Mouse (Mus musculus): ENCODE results near the gene Tnip1. TPM values are rescaled to one million over a fixed set of nuclear protein-coding genes. Genes with fewer than 3 reads are reported as not detected.
"Not testable (repeated sequence)": the region's sequence is repeated elsewhere in the genome, so short reads cannot be mapped to it uniquely, and the experiment has no call there.

Gene Tnip1
- polyA plus RNA-seq, 1 experiment = 69.0 TPM

DNA sequence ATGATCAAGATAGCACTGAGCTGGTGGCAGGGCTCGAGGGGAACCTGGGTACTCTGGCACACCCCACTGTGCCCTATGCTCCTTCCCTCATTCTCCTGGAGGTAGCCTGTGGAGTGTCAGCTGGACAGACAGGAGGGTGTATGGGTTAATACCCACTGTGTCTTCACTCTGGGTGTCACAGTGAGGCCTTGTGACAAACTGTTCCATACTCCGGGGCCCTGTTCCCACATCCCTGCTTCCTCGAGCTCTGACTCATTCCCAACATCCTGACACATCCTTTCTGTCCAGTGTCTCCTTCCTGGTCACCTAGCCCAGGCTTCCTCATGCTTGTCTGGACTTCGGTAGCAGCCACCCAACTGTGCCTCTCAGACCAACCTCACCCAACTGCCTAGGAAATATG lies 56.3 kb downstream of the Tnip1 start:
- Histone ChIP-seq H3K36me3 (replicated peaks; ENCODE audit: low read length) (peaks cover 38% of the 10 kb centered on the region), H3K27me3 (replicated peaks) (peaks cover 27% of the 10 kb centered on the region), H3K4me1 (peaks cover 32% of the 10 kb centered on the region), H3K4me3 (replicated peaks) (no peak overlapping the region), H3K9me3 (no peaks in the 10 kb centered on the region)
- no peak for TF ChIP-seq FLI1 (IDR thresholded peaks at IDR 0.05; ENCODE audit: low read length)
- no peak for TF ChIP-seq GATA1 (IDR thresholded peaks at IDR 0.05; ENCODE audit: borderline replicate concordance, low read length)

DNA sequence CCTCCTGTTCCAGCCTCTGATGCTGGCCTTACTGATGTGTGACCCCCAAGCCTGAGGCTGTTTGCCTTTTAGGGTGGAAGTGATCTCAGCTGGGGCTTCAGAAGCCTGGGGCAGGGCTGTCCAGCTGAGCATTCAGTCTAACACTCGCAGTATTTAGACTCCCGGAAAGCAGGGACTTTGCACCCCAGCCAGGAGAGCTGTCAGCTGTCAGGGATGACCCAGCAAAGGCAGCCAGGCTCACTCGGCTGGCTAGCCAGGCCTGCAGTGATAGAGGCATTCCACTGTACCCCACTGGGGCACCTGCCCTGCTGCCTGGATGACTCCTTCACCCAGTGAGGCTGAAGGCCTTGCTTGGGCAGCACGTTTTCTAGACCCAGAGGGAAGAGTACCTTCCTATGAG lies 56.8 kb downstream of the Tnip1 start:
- H3K4me1 ChIP-seq = peaks cover 32% of the 10 kb centered on the region
- H3K4me3 ChIP-seq (replicated peaks) = no peak overlapping the region
- H3K9me3 ChIP-seq = no peaks in the 10 kb centered on the region
- peaks cover 28% of the 10 kb centered on the region for H3K27me3 ChIP-seq (replicated peaks)
- TF ChIP-seq GATA1 (IDR thresholded peaks at IDR 0.05; ENCODE audit: borderline replicate concordance, low read length) (no peak), FLI1 (IDR thresholded peaks at IDR 0.05; ENCODE audit: low read length) (no peak)
- peaks cover 33% of the 10 kb centered on the region for H3K36me3 ChIP-seq (replicated peaks; ENCODE audit: low read length)

DNA sequence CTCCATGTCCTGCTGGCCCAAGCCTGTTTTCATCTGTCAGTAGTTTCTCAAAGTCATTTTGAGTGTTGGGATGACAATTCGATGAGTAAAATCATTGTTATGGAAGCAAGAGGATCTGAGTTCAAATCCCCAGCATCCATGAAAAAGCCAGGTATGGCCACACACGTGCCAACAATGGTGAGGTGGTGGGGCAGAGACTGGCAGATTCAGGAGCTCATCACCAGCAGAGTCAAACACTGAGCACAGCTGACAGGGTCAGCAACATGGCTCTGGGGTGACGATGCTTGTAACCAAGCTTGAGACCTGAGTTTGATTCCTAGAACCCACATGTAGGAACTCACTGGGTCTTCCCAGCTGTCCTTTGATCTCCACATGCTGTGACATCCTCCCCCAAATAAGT lies 57.6 kb downstream of the Tnip1 start:
- Histone ChIP-seq H3K4me3 (replicated peaks) (no peak overlapping the region), H3K27me3 (replicated peaks) (peaks cover 30% of the 10 kb centered on the region), H3K4me1 (peaks cover 32% of the 10 kb centered on the region), H3K36me3 (replicated peaks; ENCODE audit: low read length) (peaks cover 24% of the 10 kb centered on the region), H3K9me3 (no peaks in the 10 kb centered on the region)
- no peak for TF ChIP-seq FLI1 (IDR thresholded peaks at IDR 0.05; ENCODE audit: low read length)
- TF ChIP-seq GATA1 (IDR thresholded peaks at IDR 0.05; ENCODE audit: borderline replicate concordance, low read length) = no peak

DNA sequence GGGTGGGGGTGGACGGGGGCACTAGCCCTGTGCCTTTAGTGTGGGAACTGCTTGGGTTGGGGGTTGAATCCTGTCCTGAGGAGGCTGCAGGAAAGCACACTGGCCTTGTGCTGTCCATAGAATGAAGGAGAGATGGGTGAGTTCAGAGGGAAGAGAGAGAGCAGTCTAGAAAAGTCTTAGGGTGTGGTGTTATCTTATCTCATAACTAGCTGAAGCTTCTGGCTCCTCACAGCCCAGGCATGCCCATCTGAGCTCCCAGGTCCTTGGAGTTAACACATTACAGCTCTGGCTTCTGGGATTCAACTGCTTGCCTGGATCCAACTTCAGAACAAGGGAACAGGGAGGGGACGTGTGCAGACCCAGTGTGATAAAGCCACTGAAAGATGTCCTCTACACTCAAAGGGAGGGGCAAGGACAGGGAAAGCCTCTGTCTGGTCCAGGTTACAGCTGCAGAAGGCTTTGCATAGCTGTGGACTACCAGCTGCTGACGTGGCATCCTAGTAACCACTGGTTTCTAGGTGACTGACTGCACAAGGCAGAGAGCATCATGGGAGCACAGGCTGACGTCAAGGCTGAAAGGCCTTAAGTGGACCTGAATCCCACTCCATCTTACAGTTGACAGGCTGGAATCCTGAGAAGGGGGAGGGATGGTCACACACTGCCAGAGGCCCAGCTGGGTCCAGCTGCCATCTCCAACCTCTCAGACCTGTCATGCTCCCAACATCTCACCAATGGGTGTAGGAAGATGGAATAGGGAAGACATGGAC lies 58.6 kb downstream of the Tnip1 start:
- Histone ChIP-seq H3K4me3 (replicated peaks) (no peak overlapping the region), H3K27me3 (replicated peaks) (peaks cover 37% of the 10 kb centered on the region), H3K4me1 (peaks cover 32% of the 10 kb centered on the region), H3K9me3 (no peaks in the 10 kb centered on the region), H3K36me3 (replicated peaks; ENCODE audit: low read length) (peaks cover 15% of the 10 kb centered on the region)
- TF ChIP-seq GATA1 (IDR thresholded peaks at IDR 0.05; ENCODE audit: borderline replicate concordance, low read length) (no peak), FLI1 (IDR thresholded peaks at IDR 0.05; ENCODE audit: low read length) (no peak)

DNA sequence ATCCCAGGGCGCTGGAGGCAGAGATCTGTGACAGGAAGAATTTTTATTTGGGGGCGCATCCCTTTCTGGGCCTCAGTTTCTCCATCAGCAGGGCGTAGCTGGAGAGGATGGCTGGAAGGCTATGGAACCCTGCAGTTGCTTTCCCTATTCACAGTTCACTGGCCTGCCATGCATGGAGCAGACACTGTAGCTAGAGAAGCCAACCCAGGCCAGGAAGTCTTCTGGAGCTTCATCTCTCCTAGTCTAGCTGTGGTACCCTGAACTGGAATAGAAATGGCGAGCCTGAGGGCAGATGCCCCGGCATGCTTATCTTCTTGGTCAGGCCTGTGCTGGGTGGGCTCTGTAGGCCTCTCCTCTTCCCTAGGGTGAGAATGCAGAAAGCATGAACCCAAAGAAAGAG lies 59.4 kb downstream of the Tnip1 start:
- peak overlapping the region; percentile 28 for H3K4me3 ChIP-seq (replicated peaks)
- no peak for TF ChIP-seq GATA1 (IDR thresholded peaks at IDR 0.05; ENCODE audit: borderline replicate concordance, low read length)
- TF ChIP-seq FLI1 (IDR thresholded peaks at IDR 0.05; ENCODE audit: low read length) = no peak

DNA sequence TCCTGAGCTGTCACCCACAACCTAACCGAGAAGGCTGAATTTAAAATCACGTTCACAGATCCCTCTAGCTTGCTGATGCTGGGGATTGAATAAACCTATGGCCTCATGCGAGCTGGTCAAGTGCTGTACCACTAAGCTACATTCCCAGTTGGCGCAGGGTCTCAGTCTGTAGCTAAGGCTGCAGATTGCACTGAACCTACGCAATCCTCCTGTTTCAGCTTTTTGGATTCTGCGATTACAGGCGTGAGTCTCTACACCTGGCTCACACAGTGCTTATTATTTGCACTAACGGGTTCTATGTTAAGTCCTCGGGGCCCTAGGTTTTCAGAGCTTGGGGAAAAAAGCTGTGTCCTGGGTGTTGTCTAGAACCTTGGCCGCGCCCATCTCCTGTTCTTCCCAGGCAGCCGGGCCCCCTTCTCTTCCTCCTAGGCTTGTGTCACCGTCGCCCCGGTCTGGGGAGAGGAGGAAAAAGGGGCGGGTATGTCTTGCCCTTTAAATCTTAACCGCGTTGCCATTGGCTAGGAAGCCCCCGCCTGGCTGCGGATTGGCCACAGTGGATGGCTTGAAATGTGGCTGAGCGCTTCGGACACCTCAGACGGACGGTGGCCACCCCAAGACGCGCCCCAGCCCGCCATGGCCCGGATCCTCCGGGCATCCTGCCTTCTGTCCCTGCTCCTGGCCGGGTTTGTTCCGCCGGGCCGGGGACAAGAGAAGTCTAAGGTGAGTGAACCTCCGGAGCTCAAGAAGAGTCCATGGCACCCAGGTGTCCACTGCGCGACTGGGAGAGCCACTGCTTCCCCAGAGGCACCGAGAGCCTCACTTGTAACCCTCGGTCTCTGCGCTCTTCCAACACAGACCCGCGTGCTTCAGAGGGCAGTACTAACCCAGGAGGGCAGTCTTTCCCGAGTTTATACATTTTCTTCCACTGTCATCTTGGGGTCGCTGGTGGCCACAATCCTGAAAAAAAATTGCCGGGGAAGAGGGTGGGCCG lies 60.1 kb downstream of the Tnip1 start, which contains the start of gene Gpx3:
Gene Gpx3 (plus strand): TSS at position 121 of the 991 bp plus-strand sequence.
- no peaks in the 10 kb centered on the region for H3K36me3 ChIP-seq (replicated peaks; ENCODE audit: low read length)
- H3K4me3 ChIP-seq (replicated peaks) = peak within 1 kb of the TSS; percentile 43
- TF ChIP-seq GATA1 (IDR thresholded peaks at IDR 0.05; ENCODE audit: borderline replicate concordance, low read length) (no peak), FLI1 (IDR thresholded peaks at IDR 0.05; ENCODE audit: low read length) (no peak)
- H3K4me1 ChIP-seq = peaks cover 32% of the 10 kb centered on the region
- H3K9me3 ChIP-seq = no peaks in the 10 kb centered on the region
- H3K27me3 ChIP-seq (replicated peaks) = peaks cover 37% of the 10 kb centered on the region

More for the DNA sequence above, 59.4 kb downstream of the Tnip1 start:
- Histone ChIP-seq H3K9me3 (no peaks in the 10 kb centered on the region), H3K36me3 (replicated peaks; ENCODE audit: low read length) (peaks cover 7% of the 10 kb centered on the region), H3K4me1 (peaks cover 32% of the 10 kb centered on the region), H3K27me3 (replicated peaks) (peaks cover 37% of the 10 kb centered on the region)

DNA sequence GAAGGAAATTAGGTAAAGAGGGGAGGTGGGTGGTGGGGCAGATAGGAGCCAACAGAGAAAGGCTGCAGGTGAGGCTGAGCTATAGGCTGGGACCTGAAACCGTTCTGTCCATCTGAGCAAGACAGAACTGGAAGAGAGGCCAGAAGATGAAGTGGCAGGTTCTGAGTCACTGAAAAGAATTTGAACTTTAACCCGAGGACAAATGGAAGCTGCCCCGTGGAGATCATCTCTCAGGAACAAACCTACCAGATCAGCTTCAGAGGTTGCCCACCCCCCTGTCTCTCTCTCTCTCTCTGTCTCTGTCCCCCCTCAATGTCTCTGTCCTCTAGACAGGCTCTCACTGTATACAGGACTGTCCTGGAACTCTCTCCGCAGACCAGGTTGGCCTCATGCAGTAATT lies 63.1 kb downstream of the Tnip1 start:
- H3K4me1 ChIP-seq = peaks cover 24% of the 10 kb centered on the region
- H3K4me3 ChIP-seq (replicated peaks) = no peak overlapping the region
- H3K27me3 ChIP-seq (replicated peaks) = peaks cover 43% of the 10 kb centered on the region
- H3K36me3 ChIP-seq (replicated peaks; ENCODE audit: low read length) = no peaks in the 10 kb centered on the region
- TF ChIP-seq FLI1 (IDR thresholded peaks at IDR 0.05; ENCODE audit: low read length) = no peak
- TF ChIP-seq GATA1 (IDR thresholded peaks at IDR 0.05; ENCODE audit: borderline replicate concordance, low read length) = no peak
- no peaks in the 10 kb centered on the region for H3K9me3 ChIP-seq

DNA sequence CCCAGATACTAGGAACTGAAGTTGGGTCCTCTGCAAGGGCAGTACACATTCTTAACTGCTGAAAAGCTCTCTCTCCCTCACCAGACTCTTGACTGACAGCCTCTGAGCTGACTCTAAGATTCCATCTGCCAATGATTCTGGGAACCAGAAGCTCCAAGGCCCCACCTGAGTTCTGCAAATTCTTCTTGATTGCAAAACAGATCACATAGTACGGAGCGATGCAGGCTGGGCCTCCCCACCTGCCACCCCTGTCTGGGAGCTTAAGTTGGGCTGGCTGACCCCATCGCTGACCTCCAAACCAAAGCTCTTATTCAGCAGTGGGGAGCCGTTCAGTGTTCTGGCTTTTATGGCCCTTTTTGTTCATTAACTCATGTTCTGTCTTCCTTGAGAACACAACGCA lies 65.2 kb downstream of the Tnip1 start:
- H3K9me3 ChIP-seq = no peaks in the 10 kb centered on the region; the same call in 1 of the 2 replicates
- no peaks in the 10 kb centered on the region for H3K36me3 ChIP-seq (replicated peaks; ENCODE audit: low read length)
- no peak for TF ChIP-seq GATA1 (IDR thresholded peaks at IDR 0.05; ENCODE audit: borderline replicate concordance, low read length)
- no peak for TF ChIP-seq FLI1 (IDR thresholded peaks at IDR 0.05; ENCODE audit: low read length)
- H3K4me3 ChIP-seq (replicated peaks) = no peak overlapping the region
- peaks cover 27% of the 10 kb centered on the region for H3K27me3 ChIP-seq (replicated peaks)
- peaks cover 3% of the 10 kb centered on the region for H3K4me1 ChIP-seq

DNA sequence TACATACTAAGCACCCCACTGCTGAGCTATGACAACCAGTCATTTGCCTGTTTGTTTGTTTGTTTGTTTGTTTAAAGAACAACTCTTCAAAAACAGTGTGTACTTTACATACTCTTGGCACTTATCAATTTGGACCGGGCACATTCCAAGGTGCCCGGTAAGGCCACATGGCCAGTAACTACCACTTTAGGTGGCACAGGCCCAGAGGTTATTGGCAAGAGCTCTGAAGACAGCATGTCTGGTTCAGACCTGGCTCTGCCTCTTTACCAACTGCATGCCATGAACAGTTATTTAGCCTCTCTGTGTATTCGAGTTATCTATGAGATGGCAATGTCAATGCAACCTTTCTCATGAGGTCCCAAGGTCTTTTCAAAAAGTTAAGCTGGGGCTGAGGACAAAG lies 66.1 kb downstream of the Tnip1 start:
- not testable (repeated sequence) for H3K4me1 ChIP-seq; H3K9me3 ChIP-seq; H3K4me3 ChIP-seq (replicated peaks); H3K36me3 ChIP-seq (replicated peaks; ENCODE audit: low read length)
- peaks cover 20% of the 10 kb centered on the region for H3K27me3 ChIP-seq (replicated peaks)

DNA sequence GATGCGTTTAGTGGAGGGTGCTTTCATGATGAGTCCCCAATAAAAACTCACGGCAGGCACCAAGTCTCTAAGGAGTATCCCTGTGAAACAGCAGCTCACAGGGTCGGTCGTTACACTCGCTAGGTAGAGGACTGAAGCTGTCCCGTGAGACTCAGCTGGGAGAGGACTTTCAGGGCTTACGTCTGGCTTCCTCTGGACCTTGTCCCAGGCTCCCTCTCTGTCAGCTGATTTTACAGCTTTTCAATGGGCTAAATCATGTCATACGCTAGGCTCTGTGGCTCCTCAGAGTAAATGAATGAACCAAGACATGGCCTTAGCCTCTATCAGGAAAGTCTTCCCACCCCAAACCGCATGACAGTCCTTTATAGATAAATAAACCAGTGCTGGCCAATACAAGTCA lies 68.1 kb downstream of the Tnip1 start:
- Histone ChIP-seq H3K4me3 (replicated peaks) (no peak overlapping the region), H3K9me3 (no peaks in the 10 kb centered on the region; the same call in 1 of the 2 replicates), H3K4me1 (no peaks in the 10 kb centered on the region), H3K36me3 (replicated peaks; ENCODE audit: low read length) (no peaks in the 10 kb centered on the region), H3K27me3 (replicated peaks) (peaks cover 16% of the 10 kb centered on the region)
- TF ChIP-seq GATA1 (IDR thresholded peaks at IDR 0.05; ENCODE audit: borderline replicate concordance, low read length) (no peak), FLI1 (IDR thresholded peaks at IDR 0.05; ENCODE audit: low read length) (no peak)

Measured in megakaryocyte, embryonic 14.5 days (primary cell).